Mouse (Mus musculus) embryonic fibroblast, embryonic 13.5 days (primary cell): ENCODE measurements around the gene 7530416G11Rik.

Experiments used
- CTCF ChIP-seq: IDR thresholded peaks from 2 replicates; pipeline ENCODE4 v1.5.1; 2011; ENCODE audit warnings: mild to moderate bottlenecking, control low read depth, low read length, moderate library complexity, borderline replicate concordance; ENCODE audit not compliant: insufficient read depth
- POLR2A ChIP-seq: IDR thresholded peaks from 2 replicates; pipeline ENCODE4 v1.6.1; 2011; ENCODE audit warnings: low read depth, mild to moderate bottlenecking, control low read depth, low read length, moderate library complexity

DNA sequence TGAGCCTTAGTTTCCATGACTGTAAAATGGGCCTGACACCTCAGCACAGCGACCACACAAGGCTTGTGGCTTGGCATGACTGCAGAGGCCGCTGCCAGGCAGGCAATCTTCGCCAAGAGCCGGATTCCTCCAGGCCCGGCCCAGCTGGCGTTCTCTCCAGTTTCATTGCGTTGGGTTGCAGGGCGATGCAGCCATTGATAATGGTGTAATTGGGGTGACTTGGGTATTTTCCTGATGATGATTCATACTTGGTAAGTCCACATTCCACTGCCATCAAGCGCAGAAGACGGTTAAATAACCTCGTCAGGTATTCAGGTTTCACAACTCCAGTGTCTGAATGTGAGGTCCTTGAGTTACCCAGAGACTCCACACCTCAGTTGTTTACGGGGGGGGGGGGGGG lies 23.7 kb downstream of the 7530416G11Rik start:
- TF ChIP-seq CTCF (no peak), POLR2A (no peak)
